30 mouse cellular contexts compared by ENCODE assay signal in genomic region chr17:80398243-80398642, GRCm38 (mm10). TPM values are rescaled to one million over a fixed set of nuclear protein-coding genes. Genes with fewer than 3 reads are reported as not detected.
"Had no signal": no experiment of that assay in that cellular context is flagged by ENCODE, and none has a peak within 500 bp of the region (broad histone marks: within the 10 kb centered on the region; RNA-seq: fewer than 3 reads in every experiment).

No protein-coding gene starts in this region.

- ATAC-seq: forebrain, embryonic 13.5 days; forebrain, embryonic 14.5 days; forebrain, embryonic 15.5 days; forebrain, embryonic 16.5 days; forebrain, postnatal 0 days had no signal

- H3K4me3 ChIP-seq: embryonic facial prominence, embryonic 10.5 days; embryonic facial prominence, embryonic 12.5 days; embryonic facial prominence, embryonic 13.5 days; embryonic facial prominence, embryonic 15.5 days; erythroblast, embryonic 14.5 days; forebrain, embryonic 10.5 days; forebrain, embryonic 12.5 days; forebrain, embryonic 13.5 days; forebrain, embryonic 15.5 days; gastrocnemius, adult 2 months; heart, adult 2 months had no signal

- DNase-seq: cerebellum, adult 2 months; cerebellum, adult 8-10 months; cerebellum, adult 9-10 months; cerebellum, adult 9-11 months; cerebellum, postnatal 10 days; cerebellum, postnatal 14 days; cerebellum, postnatal 25 days; cerebellum, postnatal 36 days; embryo, embryonic 11 days; forebrain, postnatal 0 days; gastrocnemius, adult 2 months; gastrocnemius, postnatal 10 days; gastrocnemius, postnatal 14 days; gastrocnemius, postnatal 25 days; gastrocnemius, postnatal 36 days; heart, adult 18-20 months; heart, adult 2 months had no signal

- H3K9me3 ChIP-seq: embryonic facial prominence, embryonic 10.5 days; embryonic facial prominence, embryonic 12.5 days; embryonic facial prominence, embryonic 13.5 days; embryonic facial prominence, embryonic 15.5 days; forebrain, embryonic 10.5 days; forebrain, embryonic 12.5 days; forebrain, embryonic 13.5 days; forebrain, embryonic 15.5 days had no signal

- H3K27ac ChIP-seq: embryonic facial prominence, embryonic 10.5 days; embryonic facial prominence, embryonic 12.5 days; embryonic facial prominence, embryonic 13.5 days; embryonic facial prominence, embryonic 15.5 days; forebrain, embryonic 10.5 days; forebrain, embryonic 12.5 days; forebrain, embryonic 13.5 days; forebrain, embryonic 15.5 days; gastrocnemius, adult 2 months; heart, adult 2 months had no signal

- H3K27me3 ChIP-seq: embryonic facial prominence, embryonic 12.5 days; embryonic facial prominence, embryonic 13.5 days; embryonic facial prominence, embryonic 15.5 days; forebrain, embryonic 12.5 days; forebrain, embryonic 13.5 days; forebrain, embryonic 15.5 days had no signal

- H3K9ac ChIP-seq: embryonic facial prominence, embryonic 12.5 days; embryonic facial prominence, embryonic 13.5 days; embryonic facial prominence, embryonic 15.5 days; forebrain, embryonic 12.5 days; forebrain, embryonic 13.5 days; forebrain, embryonic 15.5 days; forebrain, postnatal 0 days had no signal

- H3K4me2 ChIP-seq: embryonic facial prominence, embryonic 12.5 days; embryonic facial prominence, embryonic 13.5 days; embryonic facial prominence, embryonic 15.5 days; forebrain, embryonic 12.5 days; forebrain, embryonic 13.5 days; forebrain, embryonic 15.5 days had no signal

- H3K4me1 ChIP-seq: embryonic facial prominence, embryonic 10.5 days; embryonic facial prominence, embryonic 12.5 days; embryonic facial prominence, embryonic 13.5 days; embryonic facial prominence, embryonic 15.5 days; forebrain, embryonic 10.5 days; forebrain, embryonic 12.5 days; forebrain, embryonic 13.5 days; forebrain, embryonic 15.5 days had no signal

RNA-seq across cellular contexts. Expression of gene Gm10190, which starts 24.9 kb away (rescaled TPM):
- polyA plus RNA-seq: cerebellum, adult 2 months; cortical plate, adult 2 months; erythroblast, embryonic 14.5 days; frontal cortex, adult 2 months; heart, adult 2 months had no signal
